Mouse (Mus musculus): ENCODE data around the gene Rab37.

The Rab37 gene

DNA sequence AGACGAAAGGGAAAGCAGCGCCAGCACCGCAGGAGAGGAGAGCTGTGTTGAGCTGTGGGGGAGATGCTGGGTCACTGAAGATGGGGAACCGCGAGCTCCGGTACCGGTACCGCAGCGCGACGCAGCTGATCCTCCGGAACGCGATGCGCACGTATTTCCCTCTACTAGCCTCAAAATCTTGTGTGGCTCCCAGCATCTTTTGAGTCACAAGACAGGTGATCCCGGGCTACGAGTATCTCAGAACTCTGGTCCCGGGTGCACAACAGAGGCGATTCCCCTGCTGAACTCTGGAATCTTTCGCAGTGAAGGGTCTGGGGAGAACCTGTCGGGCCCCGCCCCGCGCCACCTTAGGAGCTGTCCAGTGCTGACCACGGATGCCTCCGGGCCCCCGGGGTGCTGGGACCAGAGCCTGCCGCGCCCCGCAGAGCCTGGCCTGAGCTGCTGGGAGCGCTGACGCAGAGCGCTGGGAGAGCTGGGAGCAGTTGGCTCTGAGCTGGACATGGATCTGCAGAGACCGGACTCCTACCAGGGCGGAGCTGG lies at the start of gene Rab37:
TSS of gene Rab37 (plus strand) at position 70 of the 540 bp plus-strand sequence.
- DNase-seq = no peak

DNA sequence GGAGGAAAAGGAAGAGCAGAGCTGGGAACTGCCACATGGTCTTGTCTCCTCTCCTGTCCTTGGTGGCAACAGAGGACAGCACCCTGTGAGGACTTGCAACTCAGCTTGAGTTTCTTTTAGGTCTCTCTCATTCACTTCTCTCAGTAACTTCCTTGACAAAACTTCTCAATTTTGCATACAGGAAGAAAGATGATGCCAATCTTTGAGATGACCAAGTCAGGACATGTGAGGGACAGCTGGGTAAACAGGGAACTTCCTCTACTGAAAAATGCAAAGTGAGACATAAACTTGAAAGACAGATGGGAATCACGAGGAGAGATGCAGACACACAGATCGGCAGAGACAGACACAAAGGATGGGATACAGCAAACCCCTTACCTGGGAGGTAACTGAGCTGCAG lies 43.0 kb upstream of the Rab37 start, which contains the start of gene Cd300ld3:
TSS of gene Cd300ld3 (minus strand) at position 151 of the 400 bp plus-strand sequence.
- DNase-seq = no peak

DNA sequence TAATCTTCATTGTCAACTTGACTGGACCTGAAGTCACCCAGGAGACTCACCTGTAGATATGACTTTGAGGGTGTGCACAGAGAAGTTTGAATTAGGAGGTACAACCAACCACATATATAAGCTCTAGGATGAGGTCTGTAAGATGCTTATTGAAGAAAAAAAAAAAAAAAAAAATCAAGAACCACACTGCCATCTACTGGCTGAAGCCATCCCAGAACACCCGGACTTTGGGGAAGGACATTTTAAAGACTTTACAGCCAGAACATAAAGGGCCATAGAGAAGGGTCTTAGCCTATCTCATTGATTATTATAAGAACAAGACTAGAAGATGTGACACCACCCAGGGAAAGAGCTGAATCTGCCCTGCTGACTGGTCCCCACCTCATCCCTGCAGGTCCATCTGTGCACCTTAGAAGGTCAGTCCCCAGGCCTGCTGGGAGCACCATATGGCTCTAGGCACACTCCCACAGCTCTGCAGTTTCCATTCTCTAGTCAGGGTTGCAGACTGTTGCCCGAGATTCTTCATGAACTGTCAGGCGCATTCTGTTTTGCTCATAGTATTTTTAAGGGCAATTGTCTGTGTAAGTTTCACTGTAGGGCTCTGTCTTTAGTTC lies 41.8 kb upstream of the Rab37 start:
- DNase-seq = no peak

DNA sequence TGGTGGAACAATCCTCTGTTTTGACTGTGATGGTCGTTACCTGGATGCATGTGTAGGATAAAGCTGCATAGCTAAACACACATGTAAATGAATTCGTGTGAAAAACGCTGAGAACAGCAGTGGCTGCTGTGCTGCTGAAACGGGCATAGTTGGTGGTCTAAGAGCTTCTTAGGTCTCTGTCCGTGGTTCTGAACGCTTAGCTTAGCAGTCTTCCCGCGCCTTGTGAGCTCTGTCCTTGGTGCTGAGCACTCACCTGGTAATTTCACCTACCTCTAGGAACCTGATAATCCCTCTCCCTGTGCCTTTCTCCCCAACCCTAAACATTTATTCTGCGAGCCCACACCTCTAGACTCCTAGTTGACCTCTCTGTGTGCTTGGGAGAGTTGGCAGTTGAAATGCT lies 39.0 kb upstream of the Rab37 start:
- DNase-seq = no peak

DNA sequence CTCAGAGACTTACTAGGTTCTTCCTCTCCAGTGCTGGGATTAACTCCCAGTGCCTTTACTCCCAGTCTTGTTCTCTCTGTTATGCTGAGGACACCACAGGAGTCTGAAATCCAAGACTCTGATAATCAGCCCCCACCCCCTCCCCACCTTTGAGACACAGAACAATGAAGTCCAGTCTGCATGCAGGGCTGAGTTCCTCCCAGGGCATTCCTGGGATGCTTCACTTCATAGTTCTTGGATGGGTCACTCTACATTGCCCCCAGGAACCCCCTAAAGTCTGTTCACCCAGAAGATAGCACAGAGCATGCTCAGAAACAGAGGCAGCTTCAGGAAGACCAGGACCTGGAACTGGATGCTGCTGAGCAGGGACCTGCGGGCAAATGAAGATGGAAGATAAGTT lies 38.2 kb upstream of the Rab37 start:
- DNase-seq = no peak

DNA sequence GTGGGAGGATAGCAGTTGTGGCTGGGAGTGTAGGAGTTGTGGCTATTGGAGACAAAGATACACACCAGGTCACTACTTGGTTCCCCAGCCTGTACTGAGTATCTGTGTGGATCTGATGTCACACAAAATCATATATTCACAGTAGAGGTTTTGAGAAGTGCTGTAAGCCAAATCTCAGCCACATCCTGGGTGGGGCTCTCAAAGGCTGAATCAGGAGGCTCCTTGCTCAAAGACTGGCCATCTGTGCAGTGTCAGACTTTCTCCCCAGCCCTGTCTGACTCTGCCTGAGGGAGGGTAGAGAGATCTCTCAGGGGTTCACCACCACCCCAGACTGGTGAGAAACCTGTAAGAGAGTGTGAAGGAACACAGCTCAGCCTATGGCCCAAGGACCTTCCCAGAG lies 36.7 kb upstream of the Rab37 start:
- DNase-seq = no peak

DNA sequence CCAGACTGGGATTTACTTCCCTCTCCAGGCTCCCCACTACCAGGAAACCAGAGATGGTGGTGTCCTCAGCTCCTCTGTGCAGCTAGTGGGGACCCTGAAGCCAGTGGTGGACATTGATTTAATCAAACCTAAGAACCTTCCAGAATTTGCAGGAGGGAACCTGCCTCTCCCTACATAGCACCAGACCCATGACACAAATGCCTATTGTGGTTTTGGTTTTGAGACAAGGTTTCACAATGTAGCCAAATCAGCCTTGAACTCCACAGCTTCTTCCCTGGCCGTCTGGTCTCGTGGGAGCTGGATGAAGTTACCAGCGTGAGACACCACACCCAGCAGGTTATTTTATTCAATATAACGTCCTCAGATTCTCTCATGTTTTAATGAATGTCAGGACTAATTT lies 32.5 kb upstream of the Rab37 start:
- DNase-seq = no peak

DNA sequence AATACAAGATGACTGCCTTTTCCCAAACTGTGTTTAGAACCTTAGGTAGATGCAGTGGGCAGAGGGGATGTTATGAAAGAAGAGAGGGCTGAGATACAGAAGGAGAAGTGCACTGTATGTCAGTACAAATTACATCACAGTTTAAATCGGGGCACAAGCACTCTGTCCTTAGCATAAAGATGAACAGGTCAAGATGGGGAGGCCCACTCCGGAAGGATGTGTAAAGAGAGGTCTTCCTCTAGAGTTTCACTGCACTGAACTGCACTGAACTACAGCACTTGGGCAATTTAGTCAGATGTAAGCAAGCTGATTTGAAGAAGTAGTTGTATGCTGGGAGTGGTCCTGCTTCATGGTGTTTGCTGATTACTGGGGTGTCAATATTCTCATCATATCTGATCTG lies 31.4 kb upstream of the Rab37 start:
- DNase-seq = no peak

DNA sequence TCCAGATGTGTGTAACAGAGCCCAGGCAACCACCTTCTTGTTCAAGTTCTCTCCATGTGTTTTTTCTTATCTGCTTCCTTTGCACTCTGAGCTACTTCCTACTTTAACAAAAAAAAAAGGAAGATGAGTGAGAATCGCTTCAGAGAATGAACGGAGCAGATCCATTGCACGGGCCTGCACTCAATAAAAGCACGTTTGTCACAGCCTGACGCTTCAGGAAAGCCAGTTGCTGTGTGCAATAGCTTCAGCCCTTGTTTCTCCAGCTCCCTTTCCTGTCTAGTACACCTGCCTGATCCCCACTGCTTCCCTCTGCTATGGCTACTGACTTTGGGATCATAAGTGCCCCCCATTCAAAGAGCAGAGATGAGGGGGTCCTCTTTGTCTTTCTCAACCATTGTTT lies 29.2 kb upstream of the Rab37 start, which contains the start of gene Cd300e:
TSS of gene Cd300e (minus strand) at position 101 of the 400 bp plus-strand sequence.
- no peak for DNase-seq

DNA sequence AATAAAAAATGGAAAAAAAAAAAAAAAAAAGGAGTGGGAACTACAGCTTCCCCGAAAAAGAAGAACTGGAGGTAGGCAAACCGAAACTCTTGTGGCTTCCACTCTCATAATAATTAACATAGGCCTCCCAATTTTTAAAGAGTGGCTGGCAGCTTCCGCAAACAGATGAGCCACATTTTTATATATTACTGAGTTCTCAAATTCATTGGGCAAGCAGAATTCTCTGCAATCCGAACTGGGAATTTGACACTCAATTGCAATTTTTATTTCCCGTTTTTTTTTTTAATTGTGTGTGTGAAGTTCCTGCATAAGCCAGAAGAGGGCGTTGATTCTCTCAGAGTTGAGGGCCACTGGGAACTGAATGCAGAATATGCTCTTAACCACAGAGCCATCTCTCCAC lies 24.5 kb upstream of the Rab37 start:
- DNase-seq = no peak

DNA sequence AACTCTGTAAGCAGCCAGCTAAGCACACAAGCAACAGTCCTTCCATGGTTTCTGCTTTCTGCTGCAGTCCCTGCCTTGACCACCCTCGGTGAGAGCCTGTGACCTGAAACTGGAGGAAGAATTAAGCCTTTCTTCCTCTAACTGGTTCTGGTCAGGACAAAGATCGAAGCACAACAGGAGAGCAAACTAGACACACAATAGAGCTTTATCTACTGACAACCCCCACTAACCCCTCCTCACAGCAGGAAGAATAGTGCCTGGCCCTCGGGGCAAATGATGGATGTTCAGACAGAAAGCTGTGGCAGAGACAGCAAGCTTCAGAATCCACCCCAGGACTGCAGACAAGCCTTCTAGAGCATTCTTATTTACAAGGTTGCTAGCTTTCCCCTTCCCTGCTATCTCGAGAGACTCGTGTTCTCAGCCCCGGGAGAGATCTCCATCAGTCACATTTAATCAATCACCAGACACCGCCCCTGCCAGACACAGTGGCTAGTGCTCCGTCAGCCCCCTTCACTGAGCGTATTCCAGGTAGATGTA lies 20.1 kb upstream of the Rab37 start:
- no peak for DNase-seq

DNA sequence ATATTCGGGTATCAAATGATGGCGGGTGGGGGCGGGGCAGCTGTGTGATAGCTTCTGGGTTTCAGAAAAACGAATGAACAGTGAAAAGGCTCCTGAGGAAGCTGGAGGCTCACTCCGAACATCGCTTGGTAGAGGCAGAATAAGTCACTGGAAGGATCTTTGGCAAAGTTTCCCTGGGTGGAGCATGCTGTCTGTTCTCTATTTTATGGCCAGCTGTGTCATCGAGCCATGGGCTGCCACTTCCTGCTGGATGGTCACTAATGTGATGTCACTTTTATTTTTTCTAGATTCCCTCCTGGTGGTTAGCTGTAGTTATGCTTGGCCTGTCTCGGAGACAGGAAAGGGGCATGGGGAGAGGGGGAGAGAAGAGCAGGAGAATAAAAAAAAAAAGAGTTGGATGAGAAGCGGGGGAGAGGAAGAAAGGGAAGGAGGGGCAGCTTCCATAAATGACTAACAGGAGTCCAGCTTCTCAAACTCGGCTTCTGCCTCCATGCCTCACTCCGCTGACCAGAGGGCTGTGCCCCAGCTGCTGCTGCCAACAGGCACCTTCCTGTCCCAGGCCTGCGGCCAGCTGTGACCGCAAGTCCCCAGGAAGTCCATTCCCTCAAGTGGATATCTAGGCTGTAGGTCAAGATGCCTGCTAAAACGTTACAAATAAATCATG lies 19.5 kb upstream of the Rab37 start:
- no peak for DNase-seq

DNA sequence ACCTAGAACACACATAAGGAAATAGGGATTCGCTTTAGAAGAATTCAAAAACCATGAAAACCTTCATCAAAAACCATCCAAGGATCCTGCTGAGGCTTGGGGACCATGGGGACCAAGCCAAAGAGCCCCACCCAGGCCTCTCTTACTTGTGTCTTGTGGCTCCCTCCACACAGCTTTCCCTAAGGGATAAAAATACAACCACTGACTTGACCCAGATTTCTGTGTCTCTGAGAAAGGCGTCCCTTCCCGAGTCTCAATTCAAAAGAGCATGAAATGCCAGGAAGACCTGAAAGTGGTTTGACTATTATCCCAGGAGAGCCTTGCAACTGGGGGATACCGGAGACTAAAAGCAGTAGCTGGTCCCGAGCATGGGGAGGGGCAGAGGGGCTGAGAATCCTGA lies 18.2 kb upstream of the Rab37 start:
- no peak for DNase-seq

DNA sequence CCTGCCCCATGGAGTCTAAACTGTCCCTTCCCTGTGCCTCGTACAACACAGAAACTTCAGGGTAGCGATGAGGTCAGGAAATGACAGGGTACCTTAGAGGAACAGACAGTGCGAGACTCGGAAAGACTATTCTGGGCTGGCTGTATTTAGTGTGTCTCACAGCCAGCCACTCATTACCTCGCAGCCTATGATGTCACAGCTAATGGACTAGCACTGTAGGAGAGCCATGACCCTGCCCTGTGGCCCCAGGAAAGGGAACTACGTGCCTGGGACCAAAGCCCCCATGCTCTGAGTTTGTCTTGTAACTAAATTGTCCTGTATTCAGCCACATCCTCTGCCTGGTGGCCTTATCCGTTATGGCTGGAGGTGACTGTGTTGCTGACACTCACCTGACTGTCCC lies 15.8 kb upstream of the Rab37 start:
- DNase-seq = no peak

DNA sequence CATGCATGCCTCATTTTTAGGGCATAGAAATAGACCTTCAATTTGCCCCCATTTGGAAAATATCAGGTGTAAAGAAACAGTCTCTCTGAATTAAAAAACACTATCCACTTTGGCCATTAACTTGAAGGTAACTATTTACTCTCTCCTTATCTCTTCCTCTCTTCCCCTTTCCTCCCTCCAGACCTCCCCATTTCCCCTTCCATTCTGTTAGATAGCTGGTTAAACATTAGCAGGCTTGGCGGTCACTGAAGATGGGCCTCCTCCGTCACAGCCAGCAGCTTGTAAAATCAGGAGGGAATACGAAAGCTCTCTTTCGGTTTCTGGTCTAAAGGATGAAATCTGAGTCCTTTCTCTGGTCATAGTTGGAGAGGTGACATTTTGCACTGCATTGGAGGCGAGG lies 15.4 kb upstream of the Rab37 start:
- DNase-seq = no peak

DNA sequence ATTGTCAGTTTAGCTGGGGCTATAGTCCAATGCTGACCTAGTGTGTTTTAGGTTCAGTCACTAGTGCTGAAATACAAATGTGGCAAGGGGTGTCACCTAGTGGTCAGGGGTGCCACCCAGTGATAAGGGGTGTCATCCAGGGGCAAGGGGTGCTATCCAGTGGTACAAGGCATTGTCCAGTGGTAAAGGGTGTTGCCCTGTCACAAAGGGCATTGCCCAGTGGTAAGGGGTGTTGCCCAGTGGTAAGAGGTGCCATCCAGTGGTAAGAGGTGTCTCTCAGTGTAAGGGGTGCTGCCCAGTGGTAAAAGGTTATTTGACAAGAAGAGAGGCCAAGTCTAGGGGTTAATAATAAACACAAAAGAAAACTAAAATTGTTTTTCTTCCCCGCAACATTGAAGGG lies 13.8 kb upstream of the Rab37 start:
- no peak for DNase-seq

DNA sequence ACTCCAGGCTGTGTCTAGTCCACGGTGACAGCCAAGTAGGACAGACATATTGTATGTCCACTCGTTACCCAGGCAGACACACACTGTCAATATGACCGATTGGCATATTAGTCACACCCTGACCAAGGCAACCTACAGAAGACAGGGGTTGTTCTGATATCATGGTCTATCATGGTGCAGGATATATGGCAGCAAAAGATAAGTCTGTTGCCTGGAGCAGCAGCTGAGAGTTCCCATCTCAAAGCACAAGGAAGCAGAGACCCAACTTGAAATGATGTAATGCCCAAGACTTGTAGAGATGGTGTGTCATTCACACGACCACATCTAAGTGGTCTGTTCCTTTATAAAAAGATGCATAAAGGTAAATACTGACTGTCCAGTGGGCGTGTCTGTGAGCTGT lies 12.6 kb upstream of the Rab37 start:
- DNase-seq = no peak

DNA sequence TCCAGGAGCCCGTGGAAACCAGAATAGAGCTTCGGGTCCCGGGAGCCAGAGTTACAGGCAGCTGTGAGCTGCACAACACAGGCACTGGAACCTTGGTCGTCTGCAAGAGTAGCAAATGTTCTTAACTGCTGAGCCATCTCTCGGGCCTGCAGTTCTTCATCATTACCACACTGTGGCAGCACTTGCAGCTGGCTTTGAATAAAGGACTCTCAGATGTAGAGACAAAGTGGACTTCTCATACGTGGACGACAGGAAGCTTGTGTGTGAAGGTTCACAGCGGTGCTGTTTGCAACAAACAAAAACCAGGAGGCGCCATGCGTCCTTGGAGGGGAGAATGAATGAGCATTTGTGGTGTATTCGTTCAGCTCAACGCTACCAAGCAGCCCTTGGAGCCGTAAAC lies 10.3 kb upstream of the Rab37 start:
- DNase-seq = peak; percentile 25

DNA sequence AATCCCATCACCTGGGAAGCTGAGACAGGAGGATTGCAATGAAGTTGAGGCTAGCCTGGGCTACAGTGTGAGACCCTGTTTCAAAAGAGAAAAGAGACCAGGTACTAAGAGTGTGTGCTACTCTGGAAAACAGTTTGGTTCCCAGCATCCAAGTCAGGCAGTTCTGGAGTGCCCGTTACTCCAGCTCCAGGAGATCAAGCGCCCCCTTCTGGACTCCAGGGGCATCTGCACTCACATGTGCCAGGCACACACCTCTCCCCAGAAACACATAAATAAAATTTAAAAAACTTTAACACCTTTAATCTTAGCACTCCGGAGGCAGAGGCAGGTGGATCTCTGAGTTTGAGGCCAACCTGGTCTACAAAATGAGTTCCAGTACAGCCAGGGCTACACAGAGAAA lies 9.9 kb upstream of the Rab37 start:
- no peak for DNase-seq

DNA sequence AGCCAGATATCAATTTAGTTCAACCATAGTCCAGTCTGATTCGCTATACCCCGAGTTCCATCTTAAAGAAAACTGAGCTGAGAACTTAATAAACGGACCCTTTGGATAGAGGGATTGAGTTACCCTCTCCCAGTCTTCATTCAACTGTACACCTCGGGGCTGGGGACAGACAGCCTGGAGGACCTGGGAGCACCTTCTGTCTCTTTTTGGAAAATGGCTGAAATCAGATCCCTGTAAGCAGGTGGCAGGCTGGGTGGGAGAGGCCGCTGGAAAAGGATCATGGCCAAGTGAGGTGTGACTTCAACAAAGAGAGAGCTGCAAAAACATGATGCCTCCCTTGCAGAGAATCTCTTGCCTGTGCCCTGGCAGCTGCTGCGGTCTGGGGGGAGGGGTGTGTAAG lies 9.0 kb upstream of the Rab37 start:
- DNase-seq = no peak

DNA sequence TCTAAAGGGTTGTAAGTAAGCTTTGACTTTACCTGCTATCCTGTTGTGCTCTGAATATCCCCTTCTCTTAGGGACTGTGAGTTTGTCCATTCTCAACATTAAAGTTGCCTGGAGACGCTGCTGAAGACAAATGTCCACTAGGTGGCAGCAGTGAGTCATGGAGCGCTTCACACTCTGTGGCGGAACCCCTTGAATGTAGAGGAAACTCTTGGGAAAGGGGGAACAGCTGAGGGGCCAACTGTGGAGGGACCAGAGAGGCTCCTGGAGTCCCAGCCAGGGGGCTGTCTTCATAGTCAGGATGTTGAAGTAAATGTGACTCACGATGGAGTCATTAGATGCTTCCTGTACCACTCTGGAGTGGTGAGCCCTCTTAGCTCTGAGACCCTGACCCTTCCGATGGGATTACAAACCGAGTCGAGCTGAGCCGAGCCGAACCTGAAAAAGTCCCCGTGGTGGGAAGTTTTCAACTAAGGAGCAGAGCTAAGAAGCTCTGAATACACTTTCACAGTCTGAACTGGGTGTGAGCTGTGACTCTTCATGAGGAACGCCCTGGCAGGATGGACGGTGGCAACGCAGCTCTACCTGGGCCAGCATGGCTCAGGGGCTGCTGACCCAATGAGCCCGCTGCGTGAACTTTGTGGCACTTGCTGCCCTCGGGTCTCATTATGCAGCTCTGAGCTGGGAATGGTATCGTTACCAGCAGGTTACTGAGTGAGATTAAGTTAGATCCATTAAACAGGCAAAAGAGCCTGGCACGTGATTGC lies 7.7 kb upstream of the Rab37 start:
- peak; percentile 58 for DNase-seq

DNA sequence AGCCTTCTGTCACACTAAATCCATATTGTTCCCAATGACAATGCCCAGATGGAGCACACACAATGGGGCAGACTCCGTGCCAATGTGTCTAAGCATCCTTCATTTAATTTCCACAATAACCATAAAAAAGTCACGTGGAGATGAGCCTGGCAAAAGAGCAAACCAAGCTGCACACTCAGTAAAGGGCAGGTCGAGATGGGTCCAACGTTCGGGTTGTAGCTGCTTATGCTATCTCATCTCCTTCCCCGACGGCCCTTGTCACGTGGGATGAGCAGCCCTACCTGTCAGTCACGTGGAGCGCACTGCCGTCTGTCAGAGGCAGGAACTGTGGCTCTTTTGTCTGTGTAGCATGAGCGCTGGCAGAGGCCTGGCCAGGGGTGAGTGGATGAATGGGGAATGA lies 6.6 kb upstream of the Rab37 start:
- no peak for DNase-seq

DNA sequence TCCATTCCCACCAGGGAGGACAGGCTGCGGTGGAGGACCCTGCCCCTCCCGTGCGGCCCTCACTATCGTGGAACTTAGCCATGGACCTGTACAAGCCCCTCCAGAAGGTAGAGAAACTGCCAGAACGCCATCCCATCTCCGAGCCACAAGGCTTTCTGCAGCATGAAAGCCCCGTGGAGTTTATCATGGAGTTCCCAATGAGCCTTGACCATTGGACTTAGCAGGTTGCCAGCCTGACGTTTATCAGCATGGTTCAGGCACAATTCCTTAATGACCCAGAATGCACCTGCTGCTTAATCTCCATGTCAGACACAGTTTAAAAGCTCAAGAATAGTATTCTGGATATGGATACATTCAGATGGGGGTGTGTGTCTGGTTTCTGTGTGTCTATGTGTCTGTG lies 6.2 kb upstream of the Rab37 start:
- no peak for DNase-seq

DNA sequence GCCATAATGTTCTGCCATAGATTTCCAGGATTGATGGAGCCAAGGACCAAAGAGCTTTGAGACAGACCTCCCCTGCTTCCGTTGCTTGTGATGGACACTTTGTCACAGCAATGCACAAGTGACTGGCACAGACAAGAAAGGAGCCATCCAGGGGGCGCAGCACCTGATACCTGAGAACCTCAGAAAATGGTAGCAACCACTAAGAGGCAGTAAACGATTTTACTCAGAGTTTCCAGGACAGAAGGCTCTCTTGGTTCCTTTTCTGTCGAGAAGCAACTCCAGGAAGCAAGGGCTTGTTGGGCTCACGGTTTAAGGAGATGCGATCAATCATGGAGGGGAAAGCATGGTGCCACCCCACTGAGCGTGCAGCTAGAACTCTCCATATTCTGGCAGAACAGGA lies 5.0 kb upstream of the Rab37 start:
- DNase-seq = no peak
